Mouse (Mus musculus) kidney, adult 2 months (tissue): ENCODE measurements around the gene Stk24.

Experiments
- CTCF ChIP-seq: fragments of 200-500 bp; conservative IDR thresholded peaks from 2 replicates; pipeline ENCODE4 v1.5.1; 2011; ENCODE audit warnings: low read depth, mild to moderate bottlenecking, control low read depth, low read length, moderate library complexity, mixed read lengths; ENCODE audit not compliant: insufficient read depth, insufficient read length
- POLR2A ChIP-seq: fragments of 200-500 bp; IDR thresholded peaks from one replicate; pipeline ENCODE4 v1.6.1; 2011; ENCODE audit warnings: low read depth, low read length, control low read depth

DNA sequence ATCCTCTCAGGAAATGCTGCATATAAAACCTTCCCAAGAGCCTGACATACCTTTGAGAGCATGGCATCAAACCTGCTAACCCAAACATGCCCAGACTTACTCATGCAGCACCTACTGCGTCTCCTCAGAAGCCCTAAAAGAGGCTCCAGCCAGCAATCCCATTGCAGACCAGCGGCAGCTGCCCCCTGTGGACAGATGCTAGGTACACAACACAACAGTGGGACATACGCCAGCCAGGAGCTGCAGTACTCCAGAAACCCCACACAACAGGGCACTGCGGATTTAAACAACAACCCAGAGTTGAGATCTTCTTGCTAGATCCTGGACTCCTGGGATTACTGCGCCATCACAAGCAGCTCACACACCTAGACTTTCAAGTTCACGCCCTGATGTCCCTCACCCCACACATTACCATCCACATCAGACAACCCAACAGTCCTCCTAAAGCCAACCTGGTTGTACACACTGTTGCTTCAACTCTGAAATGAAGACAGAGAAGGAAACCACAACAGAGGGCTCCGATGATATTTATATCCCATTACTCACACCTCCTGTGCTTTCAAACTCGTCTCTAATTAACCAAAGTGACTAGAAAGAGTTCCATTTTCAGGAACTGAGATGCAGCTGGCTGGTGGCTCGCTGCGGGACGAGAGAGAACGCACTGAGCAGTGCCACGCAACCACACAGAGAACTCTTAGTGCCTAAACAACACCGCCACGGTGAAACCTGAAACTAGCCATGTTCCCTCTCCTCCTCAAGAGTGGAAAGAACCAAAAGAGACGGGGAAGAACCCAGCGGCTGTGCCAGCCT is 55.1 kb downstream of the Stk24 start:
- TF ChIP-seq CTCF (no peak), POLR2A (no peak)
